Mouse (Mus musculus) hindbrain, embryonic 13.5 days (tissue): ENCODE data around the gene Tprg. TPM values are rescaled to one million over a fixed set of nuclear protein-coding genes. Genes with fewer than 3 reads are reported as not detected.

Experiments used
- ATAC-seq: fragments of 200-750 bp; cut with Nextera tagmentation; 2 replicates; pipeline ENCODE4 v1.8.0; 2017; ENCODE audit warnings: moderate TSS enrichment; ENCODE audit not compliant: low FRiP score
- H3K27ac ChIP-seq: fragments of 300-500 bp; sonication (generic); 2 replicates; pipeline ENCODE4 v1.5.1; 2015; ENCODE audit warnings: inconsistent platforms, mild to moderate bottlenecking, moderate library complexity
- H3K27me3 ChIP-seq: fragments of 300-500 bp; sonication (generic); 2 replicates; pipeline ENCODE4 v1.6.1; 2015; ENCODE audit warnings: mild to moderate bottlenecking, inconsistent platforms
- H3K36me3 ChIP-seq: fragments of 300-500 bp; sonication (generic); 2 replicates; pipeline ENCODE4 v1.6.1; 2015; ENCODE audit warnings: mild to moderate bottlenecking, inconsistent platforms
- H3K4me1 ChIP-seq: fragments of 300-500 bp; sonication (generic); replicated peaks from 2 replicates; pipeline ENCODE4 v1.6.1; 2015; ENCODE audit warnings: inconsistent platforms
- H3K4me2 ChIP-seq: fragments of 300-500 bp; sonication (generic); 2 replicates; pipeline ENCODE4 v1.6.1; 2015; ENCODE audit warnings: inconsistent platforms, mild to moderate bottlenecking, moderate library complexity
- H3K4me3 ChIP-seq: fragments of 300-500 bp; sonication (generic); 2 replicates; pipeline ENCODE4 v1.5.1; 2015; ENCODE audit warnings: mild to moderate bottlenecking, inconsistent platforms
- H3K9ac ChIP-seq: fragments of 300-500 bp; sonication (generic); 2 replicates; pipeline ENCODE4 v1.6.1; 2015; ENCODE audit warnings: mild to moderate bottlenecking, inconsistent platforms
- H3K9me3 ChIP-seq: fragments of 300-500 bp; sonication (generic); 2 replicates; pipeline ENCODE4 v1.6.1; 2016; ENCODE audit warnings: inconsistent platforms
- WGBS: fragments of 180-500 bp; shearing (Covaris S2); methylation state at CpG from one replicate; pipeline ENCODE4 v1.1.7; 2015; 5-methylcytosine and 5-hydroxymethylcytosine counted together
- polyA plus RNA-seq: library from polyadenylated mRNA; unstranded; fragments of >200 nt; fragmentation: Nextera tagmentation; extraction: Ambion mirVana; gene quantifications from 2 replicates; pipeline ENCODE4 v1.2.1, GENCODE M21; 2015

The Tprg gene
- polyA plus RNA-seq, 1 experiment from 2014 or later, result not detected

- no peak overlapping the region for H3K4me2 ChIP-seq
- 72% methylated on average over 4 of the region's 4 CpGs for WGBS
- H3K4me3 ChIP-seq, result no peak overlapping the region
- no peak overlapping the region for H3K27ac ChIP-seq
- no peak overlapping the region for H3K9ac ChIP-seq
- no peak for ATAC-seq
- H3K4me1 ChIP-seq, result peaks cover 3% of the 10 kb centered on the region; the same call in 1 of the 2 replicates
- no peaks in the 10 kb centered on the region for H3K27me3 ChIP-seq
- H3K9me3 ChIP-seq, result no peaks in the 10 kb centered on the region
- no peaks in the 10 kb centered on the region for H3K36me3 ChIP-seq
These were observed 18.3 kb upstream of the Tprg start for GRCm38 (mm10) chr16:25268276-25268675.

DNA sequence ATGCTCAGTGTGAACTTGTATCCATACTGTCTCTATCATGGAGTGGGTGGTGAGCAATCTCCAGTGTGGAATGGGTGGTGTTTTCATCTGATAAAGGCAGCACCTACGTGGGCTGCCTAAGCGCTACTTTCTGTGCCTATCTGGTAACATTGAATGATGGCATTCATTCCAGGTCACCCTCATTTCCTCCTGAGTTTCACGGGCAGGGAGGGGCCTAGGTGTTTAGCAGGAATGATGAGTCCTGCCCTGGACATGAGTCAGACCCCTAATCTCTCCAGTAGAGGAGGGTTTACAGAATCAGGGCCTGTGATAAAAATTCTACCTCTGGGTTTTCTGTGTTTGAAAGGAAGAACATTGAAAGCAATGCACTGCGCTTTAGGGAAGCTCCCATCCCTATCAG is 4.1 kb upstream of the Tprg start:
- no peak overlapping the region for H3K9ac ChIP-seq
- no peaks in the 10 kb centered on the region; the same call in 1 of the 2 replicates for H3K27me3 ChIP-seq
- no peaks in the 10 kb centered on the region for H3K9me3 ChIP-seq
- no peaks in the 10 kb centered on the region for H3K4me1 ChIP-seq
- no peak overlapping the region for H3K4me2 ChIP-seq
- WGBS, result 91% methylated on average over 4 of the region's 4 CpGs
- H3K4me3 ChIP-seq, result no peak overlapping the region
- H3K27ac ChIP-seq, result no peak overlapping the region
- ATAC-seq, result no peak
- no peaks in the 10 kb centered on the region for H3K36me3 ChIP-seq

GRCm38 (mm10) chr16:25293753-25294152 is 7.1 kb downstream of the Tprg start:
- no peak for ATAC-seq
- H3K27ac ChIP-seq, result no peak overlapping the region
- H3K27me3 ChIP-seq, result no peaks in the 10 kb centered on the region
- no peaks in the 10 kb centered on the region for H3K4me1 ChIP-seq
- no peak overlapping the region for H3K4me3 ChIP-seq
- H3K9me3 ChIP-seq, result no peaks in the 10 kb centered on the region
- 68% methylated on average over 2 of the region's 2 CpGs for WGBS
- no peaks in the 10 kb centered on the region for H3K36me3 ChIP-seq
- no peak overlapping the region for H3K9ac ChIP-seq
- H3K4me2 ChIP-seq, result no peak overlapping the region

DNA sequence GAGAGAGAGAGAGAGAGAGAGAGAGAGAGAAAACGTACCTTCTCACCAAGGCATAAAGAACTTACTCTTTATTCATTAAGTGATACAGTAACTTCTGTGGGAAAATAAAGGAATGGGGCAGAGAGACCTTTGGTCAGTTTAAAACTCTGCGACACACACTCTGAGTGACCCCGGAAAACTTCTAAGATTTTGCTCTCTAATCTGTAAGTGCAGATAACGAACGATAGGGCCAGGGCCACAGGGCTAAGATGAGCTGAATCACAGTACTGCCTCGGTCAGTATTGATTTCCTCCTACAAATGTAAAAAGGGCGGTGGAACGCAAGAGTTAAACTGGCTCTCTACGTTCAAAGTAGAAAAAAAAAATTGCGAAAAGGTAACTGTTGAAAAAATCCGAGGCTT is 8.9 kb downstream of the Tprg start:
- H3K36me3 ChIP-seq, result no peaks in the 10 kb centered on the region
- no peaks in the 10 kb centered on the region for H3K9me3 ChIP-seq
- ATAC-seq, result no peak
- no peak overlapping the region for H3K4me2 ChIP-seq
- H3K4me3 ChIP-seq, result no peak overlapping the region
- WGBS, result 94% methylated on average over 11 of the region's 11 CpGs
- H3K27ac ChIP-seq, result no peak overlapping the region
- no peak overlapping the region for H3K9ac ChIP-seq
- no peaks in the 10 kb centered on the region for H3K4me1 ChIP-seq
- no peaks in the 10 kb centered on the region for H3K27me3 ChIP-seq

DNA sequence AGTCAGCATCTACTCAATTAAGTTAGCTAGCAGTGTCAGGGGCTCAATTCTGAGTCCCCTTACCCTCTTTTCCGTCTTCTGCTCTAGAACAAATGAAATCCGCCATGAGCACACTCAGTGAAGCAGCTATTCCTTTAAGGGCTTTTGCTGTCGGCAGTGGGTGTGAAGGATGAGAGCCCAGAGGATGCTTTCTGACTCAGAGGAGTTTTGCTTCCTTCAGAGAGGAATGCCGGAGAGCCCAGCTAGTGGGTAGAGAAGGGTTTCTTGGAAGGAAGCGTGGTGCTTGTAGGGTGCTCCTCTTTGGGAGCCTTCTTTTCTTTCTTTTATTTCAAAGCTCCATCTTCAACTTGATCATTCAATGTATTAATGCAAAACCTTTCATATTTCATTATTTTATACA is 10.1 kb downstream of the Tprg start:
- Histone ChIP-seq H3K27ac (no peak overlapping the region), H3K4me1 (no peaks in the 10 kb centered on the region), H3K9ac (no peak overlapping the region), H3K36me3 (no peaks in the 10 kb centered on the region), H3K4me3 (no peak overlapping the region), H3K4me2 (no peak overlapping the region), H3K27me3 (no peaks in the 10 kb centered on the region), H3K9me3 (no peaks in the 10 kb centered on the region)
- no peak for ATAC-seq
- 90% methylated on average over 5 of the region's 5 CpGs for WGBS

DNA sequence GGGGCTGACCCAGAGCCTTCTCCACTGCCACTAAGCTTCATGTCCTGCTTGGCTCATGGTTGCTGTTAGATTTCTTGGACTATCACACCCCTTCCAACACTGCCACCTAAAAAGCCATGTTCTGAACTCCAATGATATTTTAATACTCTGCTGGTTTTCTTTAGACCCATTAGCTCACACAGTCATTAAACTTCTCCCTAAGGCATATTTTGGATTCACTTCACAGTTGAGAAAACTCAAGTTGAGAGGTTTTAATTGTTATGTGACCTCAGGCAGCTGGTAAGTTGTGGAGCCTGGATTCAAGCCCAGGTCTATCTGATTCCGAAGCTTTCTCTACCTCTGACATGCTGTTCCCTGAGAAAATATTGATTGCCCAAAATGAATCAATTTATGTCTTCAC is 11.6 kb downstream of the Tprg start:
- Histone ChIP-seq H3K9me3 (no peaks in the 10 kb centered on the region), H3K9ac (no peak overlapping the region), H3K27me3 (no peaks in the 10 kb centered on the region), H3K4me1 (no peaks in the 10 kb centered on the region), H3K27ac (no peak overlapping the region), H3K4me2 (no peak overlapping the region), H3K4me3 (no peak overlapping the region), H3K36me3 (no peaks in the 10 kb centered on the region)
- 78% methylated on average over 1 of the region's 1 CpGs for whole genome bisulfite sequencing
- ATAC-seq, result no peak

DNA sequence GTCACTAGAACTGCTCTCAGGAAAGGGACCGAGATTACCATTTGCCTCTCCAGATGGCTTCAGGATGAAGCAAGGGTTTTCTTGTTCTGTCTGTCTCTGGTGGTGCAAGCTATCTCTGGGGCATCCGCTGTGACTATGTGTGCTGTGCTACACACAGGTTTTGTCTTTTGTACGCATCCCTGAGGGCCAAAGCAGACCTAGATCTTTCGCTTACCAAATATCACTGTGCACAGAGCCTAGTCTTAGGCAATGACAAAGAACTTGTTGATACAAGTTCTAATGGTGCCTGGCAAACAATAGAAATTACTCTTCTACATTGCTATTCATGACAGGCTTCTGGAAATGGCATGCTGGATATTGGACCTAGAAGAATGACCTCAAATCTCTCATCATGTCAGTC is 16.0 kb downstream of the Tprg start:
- H3K4me3 ChIP-seq, result no peak overlapping the region
- WGBS, result 98% methylated on average over 4 of the region's 4 CpGs
- no peaks in the 10 kb centered on the region for H3K36me3 ChIP-seq
- no peak for ATAC-seq
- H3K27ac ChIP-seq, result no peak overlapping the region
- no peaks in the 10 kb centered on the region for H3K27me3 ChIP-seq
- no peaks in the 10 kb centered on the region for H3K4me1 ChIP-seq
- no peaks in the 10 kb centered on the region for H3K9me3 ChIP-seq
- H3K4me2 ChIP-seq, result no peak overlapping the region
- no peak overlapping the region for H3K9ac ChIP-seq

DNA sequence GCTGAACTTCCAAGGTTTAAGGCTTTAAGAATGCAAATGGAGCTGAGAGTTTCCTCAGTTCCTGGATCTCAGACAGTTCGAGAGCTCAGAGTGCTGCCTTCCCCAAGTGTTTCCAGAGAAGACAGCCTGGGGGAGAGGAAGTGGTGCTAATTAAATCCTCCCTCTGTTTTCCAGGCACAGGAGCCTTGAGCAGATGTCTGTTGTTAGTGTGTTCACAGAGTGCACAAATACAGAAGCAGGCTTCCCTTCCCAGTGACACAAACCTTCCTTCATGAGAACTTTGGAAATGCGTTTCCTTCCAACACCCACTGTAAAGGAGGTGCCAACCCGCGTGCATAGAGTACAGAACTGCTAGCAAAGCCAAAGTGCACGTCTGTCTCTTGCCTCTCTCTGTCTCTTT is 27.4 kb downstream of the Tprg start:
- 93% methylated on average over 5 of the region's 5 CpGs for WGBS

GRCm38 (mm10) chr16:25315090-25315489 is 28.5 kb downstream of the Tprg start:
- H3K4me1 ChIP-seq, result no peaks in the 10 kb centered on the region
- WGBS, result 81% methylated on average over 3 of the region's 3 CpGs
- H3K36me3 ChIP-seq, result no peaks in the 10 kb centered on the region
- H3K27ac ChIP-seq, result no peak overlapping the region
- H3K4me3 ChIP-seq, result no peak overlapping the region
- H3K9ac ChIP-seq, result no peak overlapping the region
- no peak overlapping the region for H3K4me2 ChIP-seq
- ATAC-seq, result no peak
- no peaks in the 10 kb centered on the region for H3K27me3 ChIP-seq
- no peaks in the 10 kb centered on the region for H3K9me3 ChIP-seq

More for the DNA sequence above, 27.4 kb downstream of the Tprg start:
- H3K9ac ChIP-seq, result no peak overlapping the region
- no peak overlapping the region for H3K4me2 ChIP-seq
- no peak overlapping the region for H3K27ac ChIP-seq
- no peak overlapping the region for H3K4me3 ChIP-seq
- no peaks in the 10 kb centered on the region for H3K9me3 ChIP-seq
- no peaks in the 10 kb centered on the region for H3K36me3 ChIP-seq
- no peaks in the 10 kb centered on the region for H3K27me3 ChIP-seq
- no peak for ATAC-seq
- H3K4me1 ChIP-seq, result no peaks in the 10 kb centered on the region

GRCm38 (mm10) chr16:25325631-25326238 is 39.1 kb downstream of the Tprg start:
- ATAC-seq, result no peak
- Histone ChIP-seq H3K4me1 (no peaks in the 10 kb centered on the region), H3K36me3 (no peaks in the 10 kb centered on the region), H3K9me3 (no peaks in the 10 kb centered on the region), H3K4me3 (no peak overlapping the region), H3K9ac (no peak overlapping the region), H3K27ac (no peak overlapping the region), H3K27me3 (no peaks in the 10 kb centered on the region), H3K4me2 (no peak overlapping the region)
- 85% methylated on average over 2 of the region's 2 CpGs for WGBS

GRCm38 (mm10) chr16:25333279-25334219 is 46.9 kb downstream of the Tprg start:
- H3K4me2 ChIP-seq, result no peak overlapping the region
- no peak for ATAC-seq
- no peak overlapping the region for H3K4me3 ChIP-seq
- H3K36me3 ChIP-seq, result no peaks in the 10 kb centered on the region
- H3K9ac ChIP-seq, result no peak overlapping the region
- 0 out of 2 replicates have a peak, but pooled peaks cover 5% of the 10 kb centered on the region for H3K4me1 ChIP-seq
- H3K27ac ChIP-seq, result no peak overlapping the region
- no peaks in the 10 kb centered on the region for H3K9me3 ChIP-seq
- 44% methylated on average over 10 of the region's 10 CpGs for WGBS
- H3K27me3 ChIP-seq, result 0 out of 2 replicates have a peak, but pooled peaks cover 3% of the 10 kb centered on the region

- no peak for ATAC-seq
- WGBS, result 22% methylated on average over 4 of the region's 4 CpGs
These were observed 48.6 kb downstream of the Tprg start for GRCm38 (mm10) chr16:25335058-25335703.

More at GRCm38 (mm10) chr16:25335058-25335703, 48.6 kb downstream of the Tprg start:
- no peak overlapping the region for H3K4me2 ChIP-seq
- H3K4me3 ChIP-seq, result no peak overlapping the region
- H3K4me1 ChIP-seq, result 0 out of 2 replicates have a peak, but pooled peaks cover 5% of the 10 kb centered on the region
- H3K9ac ChIP-seq, result no peak overlapping the region
- H3K36me3 ChIP-seq, result no peaks in the 10 kb centered on the region
- no peaks in the 10 kb centered on the region for H3K9me3 ChIP-seq
- 0 out of 2 replicates have a peak, but pooled peaks cover 3% of the 10 kb centered on the region for H3K27me3 ChIP-seq
- H3K27ac ChIP-seq, result no peak overlapping the region
